Mouse (Mus musculus): Measurements from ENCODE around the gene Zswim7. TPM values are rescaled to one million over a fixed set of nuclear protein-coding genes. Genes with fewer than 3 reads are reported as not detected.

The Zswim7 gene
- polyA plus RNA-seq, 1 experiment from 2014 or later: 22.0 TPM

- Histone ChIP-seq H3K4me1 (ENCODE audit: control insufficient read depth, insufficient read depth, low read length) (no peaks in the 10 kb centered on the region), H3K4me2 (ENCODE audit: low read depth, low read length) (no peak overlapping the region), H3K4me3 (ENCODE audit: low read depth, low read length) (no peak overlapping the region), H3K27ac (ENCODE audit: low read depth, low read length) (no peak overlapping the region), H3K9me3 (ENCODE audit: control insufficient read depth, low read length) (no peaks in the 10 kb centered on the region), H3K9ac (replicated peaks; ENCODE audit: low read depth, low read length) (no peak overlapping the region), H3K27me3 (ENCODE audit: control insufficient read depth, insufficient read depth, low read length) (no peaks in the 10 kb centered on the region), H3K36me3 (ENCODE audit: control insufficient read depth, insufficient read depth, low read length) (no peaks in the 10 kb centered on the region)
- no peak for ATAC-seq (ENCODE audit: low read depth)
- WGBS: 82% methylated on average over 7 of the region's 7 CpGs
These were observed 60.2 kb downstream of the Zswim7 start for GRCm38 (mm10) chr11:62220756-62221510.

DNA sequence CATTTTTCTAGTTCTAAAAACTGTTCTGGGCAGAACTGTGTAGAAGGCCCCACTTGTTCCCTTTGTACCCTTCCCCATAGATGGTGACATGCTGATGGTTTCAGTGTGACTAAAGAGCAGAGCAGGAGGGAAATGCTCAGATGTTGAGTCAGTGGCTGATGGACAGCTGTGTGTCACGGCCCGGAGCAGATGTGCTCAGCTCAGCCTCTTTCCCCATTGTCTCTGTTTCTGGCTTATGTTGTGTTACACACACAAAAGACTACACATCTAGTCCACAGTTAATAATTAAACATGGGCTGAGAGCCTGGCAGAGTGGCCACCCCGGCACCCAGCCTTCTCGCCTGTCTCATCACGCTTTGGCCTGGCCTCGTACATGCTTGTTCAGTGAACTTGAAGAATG, 63.4 kb downstream of the Zswim7 start:
- Histone ChIP-seq H3K36me3 (ENCODE audit: control insufficient read depth, insufficient read depth, low read length) (no peaks in the 10 kb centered on the region), H3K4me1 (ENCODE audit: control insufficient read depth, insufficient read depth, low read length) (no peaks in the 10 kb centered on the region), H3K27ac (ENCODE audit: low read depth, low read length) (no peak overlapping the region), H3K27me3 (ENCODE audit: control insufficient read depth, insufficient read depth, low read length) (no peaks in the 10 kb centered on the region), H3K4me2 (ENCODE audit: low read depth, low read length) (no peak overlapping the region), H3K4me3 (ENCODE audit: low read depth, low read length) (no peak overlapping the region), H3K9ac (replicated peaks; ENCODE audit: low read depth, low read length) (no peak overlapping the region), H3K9me3 (ENCODE audit: control insufficient read depth, low read length) (no peaks in the 10 kb centered on the region)
- 44% methylated on average over 6 of the region's 6 CpGs for WGBS
- ATAC-seq (ENCODE audit: low read depth): no peak

Other genes starting within 250 kb of the Zswim7 start
- gene Adora2b, start 32.4 kb downstream of the Zswim7 start, polyA plus RNA-seq (2014; fragmentation: Nextera tagmentation; extraction: Ambion mirVana): 3.8 and 5.4 TPM in 2 replicates
- gene Ttc19, start 98 bp upstream of the Zswim7 start, polyA plus RNA-seq (2014; fragmentation: Nextera tagmentation; extraction: Ambion mirVana): 42.3 and 47.8 TPM in 2 replicates
- gene Pigl, start 177.1 kb upstream of the Zswim7 start, polyA plus RNA-seq (2014; fragmentation: Nextera tagmentation; extraction: Ambion mirVana): 10.1 and 10.4 TPM in 2 replicates
- gene Ncor1, start 177.2 kb upstream of the Zswim7 start, polyA plus RNA-seq (2014; fragmentation: Nextera tagmentation; extraction: Ambion mirVana): 203 and 219 TPM in 2 replicates

Data from neural tube, embryonic 14.5 days (tissue).